Mouse (Mus musculus) kidney, adult 2 months (tissue): Measurements from ENCODE around the gene Hist1h3g. TPM values are rescaled to one million over a fixed set of nuclear protein-coding genes. Genes with fewer than 3 reads are reported as not detected.
A peak's percentile ranks its signal among the peaks of the same experiment; 100 is the strongest.

ENCODE experiments used
- DNase-seq: peaks from one replicate; pipeline ENCODE4 v3.0.0; 2021
- H3K27ac ChIP-seq: fragments of 200-500 bp; 2 replicates; pipeline ENCODE4 v1.5.1; 2012; ENCODE audit warnings: low read depth, low read length, control low read depth, inconsistent platforms; ENCODE audit not compliant: insufficient read depth
- H3K27me3 ChIP-seq: fragments of 200-500 bp; replicated peaks from 2 replicates; pipeline ENCODE4 v1.6.1; 2012; ENCODE audit warnings: mild to moderate bottlenecking, moderate library complexity, low read length, inconsistent platforms; ENCODE audit not compliant: control insufficient read depth, insufficient read depth
- H3K36me3 ChIP-seq: fragments of 200-500 bp; 2 replicates; pipeline ENCODE4 v1.6.1; 2012; ENCODE audit warnings: mild to moderate bottlenecking, moderate library complexity, low read length, inconsistent platforms; ENCODE audit not compliant: control insufficient read depth, insufficient read depth
- H3K4me1 ChIP-seq: fragments of 200-500 bp; 2 replicates; pipeline ENCODE4 v1.6.1; 2011; ENCODE audit warnings: low read length; ENCODE audit not compliant: control insufficient read depth, insufficient read depth
- H3K4me3 ChIP-seq: fragments of 200-500 bp; 2 replicates; pipeline ENCODE4 v1.5.1; 2011; ENCODE audit warnings: mild to moderate bottlenecking, low read depth, low read length, control low read depth; ENCODE audit not compliant: insufficient read depth
- CTCF ChIP-seq: fragments of 200-500 bp; conservative IDR thresholded peaks from 2 replicates; pipeline ENCODE4 v1.5.1; 2011; ENCODE audit warnings: low read depth, mild to moderate bottlenecking, control low read depth, low read length, moderate library complexity, mixed read lengths; ENCODE audit not compliant: insufficient read depth, insufficient read length
- POLR2A ChIP-seq: fragments of 200-500 bp; IDR thresholded peaks from one replicate; pipeline ENCODE4 v1.6.1; 2011; ENCODE audit warnings: low read depth, low read length, control low read depth
- WGBS: fragments of 180-500 bp; shearing (Covaris S2); methylation state at CpG from one replicate; pipeline ENCODE4 v1.1.7; 2018; 5-methylcytosine and 5-hydroxymethylcytosine counted together
- polyA plus RNA-seq: library from polyadenylated mRNA; depleted of rRNA; stranded (reverse); fragments of >200 nt; gene quantifications from 2 replicates; pipeline ENCODE4 v1.2.3, GENCODE M21; 2012

The Hist1h3g gene
- polyA plus RNA-seq, 1 experiment, result 0.25 TPM

- no peaks in the 10 kb centered on the region; the same call in 1 of the 2 replicates for H3K4me1 ChIP-seq
- no peaks in the 10 kb centered on the region for H3K36me3 ChIP-seq
- H3K4me3 ChIP-seq, result no peak overlapping the region
- WGBS, result 4% methylated on average over 14 of the region's 14 CpGs
- no peaks in the 10 kb centered on the region for H3K27me3 ChIP-seq
- TF ChIP-seq CTCF (no peak; the same call in 1 of the 2 replicates), POLR2A (no peak)
- no peak overlapping the region for H3K27ac ChIP-seq
- DNase-seq, result peak; percentile 88
Observed at GRCm38 (mm10) chr13:23521703-23522102, 13.5 kb upstream of the Hist1h3g start.

GRCm38 (mm10) chr13:23523976-23524375 is 11.2 kb upstream of the Hist1h3g start:
- WGBS, result 39% methylated on average over 5 of the region's 5 CpGs
- TF ChIP-seq CTCF (no peak), POLR2A (no peak)
- no peak for DNase-seq
- H3K27ac ChIP-seq, result no peak overlapping the region
- H3K4me3 ChIP-seq, result no peak overlapping the region
- H3K36me3 ChIP-seq, result no peaks in the 10 kb centered on the region
- H3K27me3 ChIP-seq, result no peaks in the 10 kb centered on the region
- no peaks in the 10 kb centered on the region; the same call in 1 of the 2 replicates for H3K4me1 ChIP-seq

GRCm38 (mm10) chr13:23524654-23525053 is 10.6 kb upstream of the Hist1h3g start:
- Histone ChIP-seq H3K4me3 (no peak overlapping the region), H3K27ac (no peak overlapping the region), H3K27me3 (no peaks in the 10 kb centered on the region), H3K36me3 (no peaks in the 10 kb centered on the region), H3K4me1 (no peaks in the 10 kb centered on the region; the same call in 1 of the 2 replicates)
- TF ChIP-seq POLR2A, result no peak
- peak; percentile 85 for TF ChIP-seq CTCF
- WGBS, result 12% methylated on average over 5 of the region's 5 CpGs
- peak; percentile 70 for DNase-seq

- DNase-seq, result no peak
- Histone ChIP-seq H3K27ac (no peak overlapping the region), H3K36me3 (no peaks in the 10 kb centered on the region), H3K4me1 (no peaks in the 10 kb centered on the region; the same call in 1 of the 2 replicates), H3K4me3 (no peak overlapping the region), H3K27me3 (no peaks in the 10 kb centered on the region)
- 9% methylated on average over 10 of the region's 10 CpGs for WGBS
- no peak for TF ChIP-seq POLR2A
- no peak for TF ChIP-seq CTCF
Observed at GRCm38 (mm10) chr13:23525901-23526300, 9.3 kb upstream of the Hist1h3g start.

GRCm38 (mm10) chr13:23526312-23526711 is 8.9 kb upstream of the Hist1h3g start:
- Histone ChIP-seq H3K27ac (no peak overlapping the region), H3K4me1 (no peaks in the 10 kb centered on the region; the same call in 1 of the 2 replicates), H3K4me3 (peak overlapping the region; percentile 1; the same call in 1 of the 2 replicates), H3K36me3 (no peaks in the 10 kb centered on the region), H3K27me3 (no peaks in the 10 kb centered on the region)
- TF ChIP-seq CTCF (no peak), POLR2A (no peak)
- DNase-seq, result peak; percentile 93
- 2% methylated on average over 17 of the region's 17 CpGs for WGBS

GRCm38 (mm10) chr13:23529005-23529404 is 6.2 kb upstream of the Hist1h3g start:
- H3K4me3 ChIP-seq, result no peak overlapping the region
- no peaks in the 10 kb centered on the region for H3K27me3 ChIP-seq
- 62% methylated on average over 5 of the region's 5 CpGs for WGBS
- no peak overlapping the region for H3K27ac ChIP-seq
- no peak for DNase-seq
- peaks cover 6% of the 10 kb centered on the region; the same call in 1 of the 2 replicates for H3K4me1 ChIP-seq
- H3K36me3 ChIP-seq, result no peaks in the 10 kb centered on the region
- no peak for TF ChIP-seq POLR2A
- TF ChIP-seq CTCF, result no peak

- Histone ChIP-seq H3K4me1 (peaks cover 9% of the 10 kb centered on the region; the same call in 1 of the 2 replicates), H3K27ac (no peak overlapping the region), H3K4me3 (no peak overlapping the region), H3K36me3 (no peaks in the 10 kb centered on the region), H3K27me3 (no peaks in the 10 kb centered on the region)
- TF ChIP-seq CTCF, result no peak
- TF ChIP-seq POLR2A, result no peak
- WGBS, result 33% methylated on average over 2 of the region's 2 CpGs
- no peak for DNase-seq
Observed at GRCm38 (mm10) chr13:23529480-23530165, 5.6 kb upstream of the Hist1h3g start.
